In genomic region chr4:99657831-99658470, GRCm38 (mm10) we compare ENCODE assay signal across 10 mouse cellular contexts. TPM values are rescaled to one million over a fixed set of nuclear protein-coding genes. Genes with fewer than 3 reads are reported as not detected.
DNase-seq lines count a peak whose midpoint lies in the region; ATAC-seq lines count a peak whose summit lies in the region.
"Had no signal": no experiment of that assay in that cellular context is flagged by ENCODE, and none has a peak within 500 bp of the region (broad histone marks: within the 10 kb centered on the region; RNA-seq: fewer than 3 reads in every experiment).

No protein-coding gene starts in this region.

- no peaks in the 10 kb centered on the region for H3K9me3 ChIP-seq in heart, embryonic 16.5 days (replicated peaks; ENCODE audit: control insufficient read depth, low read length)
- H3K9me3 ChIP-seq in liver, embryonic 16.5 days (replicated peaks; ENCODE audit: control insufficient read depth, low read length) = no peaks in the 10 kb centered on the region

- peaks cover 82% of the 10 kb centered on the region for H3K27me3 ChIP-seq in heart, embryonic 16.5 days (ENCODE audit: control insufficient read depth, insufficient read depth, low read length)
- peaks cover 96% of the 10 kb centered on the region for H3K27me3 ChIP-seq in liver, embryonic 16.5 days (ENCODE audit: control insufficient read depth, insufficient read depth, low read depth, low read length)
- H3K27me3 ChIP-seq: CH12.LX had no signal

- WGBS in heart, embryonic 16.5 days = 2% methylated on average over 41 of the region's 41 CpGs
- WGBS in liver, embryonic 16.5 days (ENCODE audit: insufficient replicate concordance) = under 1% methylated on average over 33 of the region's 41 CpGs

- no peak overlapping the region for H3K27ac ChIP-seq in brown adipose tissue, adult 24 weeks (replicated peaks; ENCODE audit: low read depth, low read length)
- no peak overlapping the region for H3K27ac ChIP-seq in heart, embryonic 16.5 days (ENCODE audit: low read length)
- H3K27ac ChIP-seq in liver, embryonic 16.5 days (ENCODE audit: low read length) = no peak overlapping the region

- ATAC-seq in heart, embryonic 16.5 days (replicated peaks; ENCODE audit: extremely low read depth, insufficient read depth, low FRiP score) = no peak
- ATAC-seq in liver, embryonic 16.5 days (ENCODE audit: low read depth) = no peak
- no peak for ATAC-seq in erythroid progenitor cell, adult 5-6 weeks (replicated peaks; ENCODE audit: low FRiP score, poor library complexity, severe bottlenecking)

- peak; percentile 27 for DNase-seq in gastrocnemius, postnatal 10 days
- DNase-seq in gastrocnemius, postnatal 25 days = no peak
- no peak for DNase-seq in spleen, adult 18-20 months
- DNase-seq in T-cell, adult 2 months (ENCODE audit: low spot score) = no peak

- H3K4me2 ChIP-seq in heart, embryonic 16.5 days (ENCODE audit: low read depth, low read length) = peak overlapping the region; percentile 53
- peak overlapping the region; percentile 37 for H3K4me2 ChIP-seq in liver, embryonic 16.5 days (ENCODE audit: low read depth, low read length)

- peak overlapping the region; percentile 13; the same call in 1 of the 2 replicates for H3K4me3 ChIP-seq in brown adipose tissue, adult 24 weeks (ENCODE audit: insufficient read depth, low read depth, low read length)
- H3K4me3 ChIP-seq in heart, embryonic 16.5 days (ENCODE audit: low read length) = peak overlapping the region; percentile 44
- H3K4me3 ChIP-seq in liver, embryonic 16.5 days (ENCODE audit: low read depth, low read length) = peak overlapping the region; percentile 35

- no peaks in the 10 kb centered on the region; the same call in 1 of the 2 replicates for H3K4me1 ChIP-seq in brown adipose tissue, adult 24 weeks (ENCODE audit: control insufficient read depth, insufficient read depth, insufficient read length, low read length)
- peaks cover 17% of the 10 kb centered on the region; the same call in 1 of the 2 replicates for H3K4me1 ChIP-seq in heart, embryonic 16.5 days (ENCODE audit: control insufficient read depth, insufficient read depth, low read length)
- H3K4me1 ChIP-seq in liver, embryonic 16.5 days (ENCODE audit: control insufficient read depth, low read depth, low read length) = peaks cover 4% of the 10 kb centered on the region; the same call in 1 of the 2 replicates

- H3K36me3 ChIP-seq in heart, embryonic 16.5 days (ENCODE audit: control insufficient read depth, insufficient read depth) = no peaks in the 10 kb centered on the region
- H3K36me3 ChIP-seq in liver, embryonic 16.5 days (ENCODE audit: control insufficient read depth, insufficient read depth) = no peaks in the 10 kb centered on the region

- no peak overlapping the region for H3K9ac ChIP-seq in heart, embryonic 16.5 days (ENCODE audit: low read length)
- no peak overlapping the region for H3K9ac ChIP-seq in liver, embryonic 16.5 days (ENCODE audit: low read depth, low read length)

RNA-seq across cellular contexts. Expression of gene Foxd3, which starts 1.9 kb away (rescaled TPM):
- total RNA-seq in gastrocnemius, postnatal 10 days (2021) = 1 to 10 TPM; 4.6 to 4.7 TPM
- total RNA-seq in gastrocnemius, postnatal 25 days (2021) = 1 to 10 TPM; 1.4 to 2.0 TPM
- polyA plus RNA-seq in brown adipose tissue, adult 24 weeks (2012; ENCODE audit: insufficient read depth, insufficient read length, missing spikeins) = not detected in 2 replicates
- 0.08 TPM in 1 of 2 replicates, not detected in the other for polyA plus RNA-seq in heart, embryonic 16.5 days (2015; fragmentation: Nextera tagmentation; extraction: Ambion mirVana)
- polyA plus RNA-seq in liver, embryonic 16.5 days (2015; fragmentation: Nextera tagmentation; extraction: Ambion mirVana) = 0.07 TPM in 1 of 2 replicates, not detected in the other
- total RNA-seq in erythroid progenitor cell, adult 5-6 weeks (2015; ENCODE audit: low replicate concordance) = not detected in 2 replicates
- total RNA-seq in erythroid progenitor cell, adult 5-6 weeks (2017; ENCODE audit: low replicate concordance) = not detected in 2 replicates
- total RNA-seq: CH12.LX had no signal
- polyA plus RNA-seq: cortical plate, adult 2 months had no signal

RNA-seq across cellular contexts. Expression of gene Alg6, which starts 57.5 kb away (rescaled TPM):
- total RNA-seq in gastrocnemius, postnatal 10 days (2021) = 10 to 100 TPM; 10.5 to 10.6 TPM
- total RNA-seq in gastrocnemius, postnatal 25 days (2021) = 1 to 10 TPM; 4.7 to 7.4 TPM
- polyA plus RNA-seq in brown adipose tissue, adult 24 weeks (2012; ENCODE audit: insufficient read depth, insufficient read length, missing spikeins) = 2.4 and 3.6 TPM in 2 replicates
- polyA plus RNA-seq in heart, embryonic 16.5 days (2015; fragmentation: Nextera tagmentation; extraction: Ambion mirVana) = 9.2 and 10.1 TPM in 2 replicates
- polyA plus RNA-seq in liver, embryonic 16.5 days (2015; fragmentation: Nextera tagmentation; extraction: Ambion mirVana) = 9.7 and 10.3 TPM in 2 replicates
- 12.6 and 18.0 TPM in 2 replicates for total RNA-seq in erythroid progenitor cell, adult 5-6 weeks (2015; ENCODE audit: low replicate concordance)
- total RNA-seq in erythroid progenitor cell, adult 5-6 weeks (2017; ENCODE audit: low replicate concordance) = 14.2 and 27.9 TPM in 2 replicates
